Mouse (Mus musculus): ENCODE data around the gene Krtap4-7.
"Not testable (repeated sequence)": the region's sequence is repeated elsewhere in the genome, so short reads cannot be mapped to it uniquely, and the experiment has no call there.

Gene Krtap4-7

DNA sequence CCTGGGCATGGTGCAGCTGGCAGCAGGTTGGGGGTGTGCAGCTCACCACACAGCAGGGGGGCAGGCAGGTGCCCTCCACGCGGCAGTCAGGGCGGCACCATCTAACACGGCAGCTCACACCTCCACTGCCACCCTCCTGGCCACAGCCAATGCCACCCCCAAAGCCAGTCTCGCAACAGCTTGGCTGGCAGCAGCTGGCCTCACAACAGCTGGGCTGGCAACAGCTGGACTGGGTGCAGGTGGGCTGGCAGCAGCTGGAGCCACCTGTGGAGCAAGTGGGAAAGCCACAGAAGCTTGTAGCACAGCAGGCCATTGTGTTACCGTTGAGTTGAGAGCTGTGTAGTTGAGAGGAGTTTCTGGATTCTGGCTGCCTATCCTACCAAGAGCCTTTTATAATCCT is 46.1 kb downstream of the Krtap4-7 start, which contains the start of gene Krtap9-3:
Krtap9-3 (minus strand) TSS at position 364 of the 400 bp plus-strand sequence.
- not testable (repeated sequence) for DNase-seq (ENCODE audit: extremely low spot score)

All from embryo, embryonic 9.5 days (tissue).